9 mouse cellular contexts compared by ENCODE assay signal in the genomic region with DNA sequence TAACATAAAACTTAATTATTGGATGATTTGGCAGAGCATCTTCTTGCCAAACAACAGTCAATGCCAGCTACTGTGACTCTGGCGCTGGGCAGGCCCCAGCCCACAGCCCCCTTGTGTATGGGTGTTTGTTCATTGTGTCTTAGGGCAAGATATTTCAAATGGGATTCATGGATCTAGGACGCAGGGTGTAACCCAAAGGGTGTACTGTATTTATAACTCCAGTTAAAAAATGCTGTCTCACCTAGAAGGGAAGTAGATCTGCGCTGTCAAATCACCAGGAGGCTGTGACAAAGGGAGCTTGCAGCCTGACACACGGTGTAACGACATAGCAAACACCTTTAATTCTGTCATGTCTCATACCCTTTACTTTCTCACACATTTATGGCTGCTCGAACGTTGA. TPM values are rescaled to one million over a fixed set of nuclear protein-coding genes. Genes with fewer than 3 reads are reported as not detected.
DNase-seq lines count a peak whose midpoint lies in the region; ATAC-seq and TF ChIP-seq lines count a peak whose summit lies in the region.
"Had no signal": no experiment of that assay in that cellular context is flagged by ENCODE, and none has a peak within 500 bp of the region (broad histone marks: within the 10 kb centered on the region; RNA-seq: fewer than 3 reads in every experiment).

No protein-coding gene starts in this region.

- no peak overlapping the region for H3K9ac ChIP-seq in kidney, embryonic 16.5 days (replicated peaks; ENCODE audit: low read length)

- no peaks in the 10 kb centered on the region for H3K9me3 ChIP-seq in kidney, embryonic 16.5 days (ENCODE audit: low read length)
- H3K9me3 ChIP-seq in erythroblast, embryonic 14.5 days (ENCODE audit: control insufficient read depth, low read length) = no peaks in the 10 kb centered on the region

- H3K4me3 ChIP-seq in kidney, embryonic 16.5 days (ENCODE audit: low read length) = no peak overlapping the region
- no peak overlapping the region for H3K4me3 ChIP-seq in bone marrow, adult 2 months (replicated peaks; ENCODE audit: control insufficient read depth, low read depth, low read length)
- peak overlapping the region; percentile 43 for H3K4me3 ChIP-seq in erythroblast, embryonic 14.5 days (replicated peaks)

- 0 out of 2 replicates have a peak, but pooled peaks have one; percentile 26 for ATAC-seq in kidney, embryonic 16.5 days (ENCODE audit: low FRiP score, low TSS enrichment)
- peak; percentile 82 for ATAC-seq in megakaryocyte, adult 5-6 weeks (ENCODE audit: poor library complexity, severe bottlenecking)

- H3K4me2 ChIP-seq in kidney, embryonic 16.5 days (replicated peaks; ENCODE audit: low read depth, low read length) = no peak overlapping the region

- H3K27me3 ChIP-seq in kidney, embryonic 16.5 days (ENCODE audit: insufficient read depth, low read length) = no peaks in the 10 kb centered on the region
- H3K27me3 ChIP-seq in erythroblast, embryonic 14.5 days (ENCODE audit: control insufficient read depth) = peaks cover 3% of the 10 kb centered on the region; the same call in 1 of the 2 replicates
- H3K27me3 ChIP-seq: Patski had no signal

- DNase-seq in kidney, postnatal 4 days = no peak
- DNase-seq in yolk sac, embryonic 10.5 days (ENCODE audit: low spot score) = no peak
- DNase-seq in kidney, postnatal 25 days = no peak
- DNase-seq: cerebellum, adult 11-12 months had no signal

- H3K27ac ChIP-seq in kidney, embryonic 16.5 days (ENCODE audit: low read length) = no peak overlapping the region
- peak overlapping the region; percentile 68; the same call in 1 of the 2 replicates for H3K27ac ChIP-seq in bone marrow, adult 2 months (ENCODE audit: control insufficient read depth, insufficient read depth, low read depth, low read length, poor library complexity)

- no peak for TF ChIP-seq POLR2A in bone marrow, adult 2 months (IDR thresholded peaks at IDR 0.05; ENCODE audit: borderline replicate concordance, control insufficient read depth, low read depth, low read length)

- H3K4me1 ChIP-seq in kidney, embryonic 16.5 days (ENCODE audit: insufficient read depth, low read length) = peaks cover 61% of the 10 kb centered on the region
- H3K4me1 ChIP-seq in bone marrow, adult 2 months (ENCODE audit: control insufficient read depth, insufficient read depth, low read length) = peaks cover 3% of the 10 kb centered on the region
- peaks cover 73% of the 10 kb centered on the region for H3K4me1 ChIP-seq in erythroblast, embryonic 14.5 days (ENCODE audit: control insufficient read depth)

- TF ChIP-seq CTCF in bone marrow, adult 2 months (IDR thresholded peaks at IDR 0.05; ENCODE audit: control insufficient read depth, insufficient read depth, low read length) = no peak

- no peaks in the 10 kb centered on the region for H3K36me3 ChIP-seq in kidney, embryonic 16.5 days (ENCODE audit: insufficient read depth, low read length)
- H3K36me3 ChIP-seq in erythroblast, embryonic 14.5 days (ENCODE audit: control insufficient read depth) = peaks cover 59% of the 10 kb centered on the region

- 57% methylated on average over 7 of the region's 7 CpGs for WGBS in kidney, embryonic 16.5 days
- WGBS in bone marrow, adult 2 months = 14% methylated on average over 7 of the region's 7 CpGs

RNA-seq across cellular contexts. Expression of gene Zeb2, which starts 16.6 kb away (rescaled TPM):
- polyA plus RNA-seq in kidney, embryonic 16.5 days (2015; fragmentation: Nextera tagmentation; extraction: Ambion mirVana) = 49.3 and 57.6 TPM in 2 replicates
- polyA plus RNA-seq in bone marrow, adult 2 months (2011; ENCODE audit: insufficient read depth, insufficient read length, low replicate concordance, missing spikeins) = 116 and 143 TPM in 2 replicates
- 0.54 and 0.76 TPM in 2 replicates for polyA plus RNA-seq in erythroblast, embryonic 14.5 days (2012)
- 288 and 305 TPM in 2 replicates for total RNA-seq in megakaryocyte, adult 5-6 weeks (2015)
- 278 and 291 TPM in 2 replicates for total RNA-seq in megakaryocyte, adult 5-6 weeks (2017)

Comparison
In these comparisons a context has a peak if more than half of its experiments do, and no peak if none do; other contexts are left out.
1. RNA of gene Zeb2, which starts 16.6 kb away (polyA plus RNA-seq): 116 to 143 TPM in bone marrow, adult 2 months and 49.3 to 57.6 TPM in kidney, embryonic 16.5 days; 0.54 to 0.76 TPM in erythroblast, embryonic 14.5 days; every median in the first group is over 10 times any median in the second.